Mouse (Mus musculus) gastrocnemius, postnatal 14 days (tissue): ENCODE measurements at regions not wholly inside any gene's neighbourhood (a gene's known extent, or its start where the extent isn't known, plus 50 kb on each side); places are given as distances from the start of the nearest gene placed in this dataset.

Experiments used
- DNase-seq: peaks from one replicate; pipeline ENCODE4 v3.0.0; 2021; ENCODE audit warnings: mixed read lengths
- intact Hi-C: fragments of 180-260 bp; cut with DNase I; formaldehyde crosslinking; loops from one replicate; pipeline ENCODE4 v1.15.1; 2025; ENCODE audit warnings: low total_unique reads

- no peak for DNase-seq
- intact Hi-C loops: no loop called here
Observed at GRCm38 (mm10) chr6:141091781-141092140, 157.3 kb upstream of the Pde3a start.

- no peak for DNase-seq
- intact Hi-C loops: no loop called here
Observed at GRCm38 (mm10) chr6:141097338-141098122, 151.5 kb upstream of the Pde3a start.

- DNase-seq: no peak
- intact Hi-C loops: no loop called here
Observed at GRCm38 (mm10) chr6:141118287-141118686, 130.8 kb upstream of the Pde3a start.

GRCm38 (mm10) chr6:141126614-141127396 is 122.3 kb upstream of the Pde3a start:
- DNase-seq: no peak
- intact Hi-C loops: no loop called here

- no peak for DNase-seq
- intact Hi-C loops: no loop called here
Observed at GRCm38 (mm10) chr6:141129596-141129995, 119.5 kb upstream of the Pde3a start.

- DNase-seq: no peak
- intact Hi-C loops: no loop called here
Observed at GRCm38 (mm10) chr6:141134176-141134575, 114.9 kb upstream of the Pde3a start.

- no peak for DNase-seq
- intact Hi-C loops: no loop called here
Observed at GRCm38 (mm10) chr6:141136664-141137375, 112.2 kb upstream of the Pde3a start.

- intact Hi-C loops: no loop called here
- DNase-seq: no peak
Observed at GRCm38 (mm10) chr6:141141016-141141415, 108.1 kb upstream of the Pde3a start.

GRCm38 (mm10) chr6:141148417-141149169 is 100.5 kb upstream of the Pde3a start:
- DNase-seq: no peak
- intact Hi-C loops: no loop called here

GRCm38 (mm10) chr6:141149170-141149917 is 99.7 kb upstream of the Pde3a start:
- intact Hi-C loops: no loop called here
- DNase-seq: no peak

- DNase-seq: no peak
Observed at GRCm38 (mm10) chr6:141159326-141159725, 89.7 kb upstream of the Pde3a start.

GRCm38 (mm10) chr6:141161626-141162233 is 87.3 kb upstream of the Pde3a start:
- intact Hi-C loops: no loop called here
- no peak for DNase-seq

More at GRCm38 (mm10) chr6:141159326-141159725, 89.7 kb upstream of the Pde3a start:
- intact Hi-C loops: no loop called here

GRCm38 (mm10) chr6:141167270-141167669 is 81.8 kb upstream of the Pde3a start:
- intact Hi-C loops: no loop called here
- DNase-seq: no peak

- DNase-seq: no peak
- intact Hi-C loops: no loop called here
Observed at GRCm38 (mm10) chr6:141168356-141168755, 80.7 kb upstream of the Pde3a start.

GRCm38 (mm10) chr6:141183782-141184181 is 65.3 kb upstream of the Pde3a start:
- intact Hi-C loops: no loop called here
- no peak for DNase-seq

- intact Hi-C loops: no loop called here
- DNase-seq: no peak
Observed at GRCm38 (mm10) chr6:141188036-141188435, 61.0 kb upstream of the Pde3a start.

GRCm38 (mm10) chr6:141189093-141189492 is 60.0 kb upstream of the Pde3a start:
- DNase-seq: no peak
- intact Hi-C loops: no loop called here

- no peak for DNase-seq
- intact Hi-C loops: no loop called here
Observed at GRCm38 (mm10) chr6:141189701-141190100, 59.4 kb upstream of the Pde3a start.

- intact Hi-C loops: no loop called here
- DNase-seq: peak; percentile 12
Observed at GRCm38 (mm10) chr6:141190383-141190782, 58.7 kb upstream of the Pde3a start.
